Mouse (Mus musculus) left cerebral cortex, adult 18-20 months (tissue): ENCODE data around the gene Ogfod1. TPM values are rescaled to one million over a fixed set of nuclear protein-coding genes. Genes with fewer than 3 reads are reported as not detected.
A peak's percentile ranks its signal among the peaks of the same experiment; 100 is the strongest.

ENCODE experiments used
- DNase-seq, 2 experiments: peaks; one replicate each; pipeline ENCODE4 v3.0.0; 2021 to 2022; ENCODE audit warnings: low spot score in 2 of 2, mixed read lengths in 1 of 2
- long read RNA-seq, 2 experiments: library from polyadenylated mRNA; stranded (forward); transcript quantifications; one replicate each; pipeline ENCODE4 v2.0.0; 2021
- total RNA-seq, 2 experiments: library from RNA; stranded (reverse); gene quantifications; 2 replicates each; pipeline ENCODE4 v1.2.3; 2021

The Ogfod1 gene
- total RNA-seq = 100 to 1,000 TPM; 107 to 120 TPM
- long read RNA-seq, experiment 1, full-length matches to known transcripts = 52 of 86 reads
- long read RNA-seq, experiment 1, partial matches to known transcripts = 3 of 86 reads
- long read RNA-seq, experiment 1, other reads (novel, unspliced or antisense) = 31 of 86 reads
- long read RNA-seq, experiment 2, full-length matches to known transcripts = 11 of 30 reads
- long read RNA-seq, experiment 2, partial matches to known transcripts = 1 of 30 reads
- long read RNA-seq, experiment 2, other reads (novel, unspliced or antisense) = 18 of 30 reads

DNA sequence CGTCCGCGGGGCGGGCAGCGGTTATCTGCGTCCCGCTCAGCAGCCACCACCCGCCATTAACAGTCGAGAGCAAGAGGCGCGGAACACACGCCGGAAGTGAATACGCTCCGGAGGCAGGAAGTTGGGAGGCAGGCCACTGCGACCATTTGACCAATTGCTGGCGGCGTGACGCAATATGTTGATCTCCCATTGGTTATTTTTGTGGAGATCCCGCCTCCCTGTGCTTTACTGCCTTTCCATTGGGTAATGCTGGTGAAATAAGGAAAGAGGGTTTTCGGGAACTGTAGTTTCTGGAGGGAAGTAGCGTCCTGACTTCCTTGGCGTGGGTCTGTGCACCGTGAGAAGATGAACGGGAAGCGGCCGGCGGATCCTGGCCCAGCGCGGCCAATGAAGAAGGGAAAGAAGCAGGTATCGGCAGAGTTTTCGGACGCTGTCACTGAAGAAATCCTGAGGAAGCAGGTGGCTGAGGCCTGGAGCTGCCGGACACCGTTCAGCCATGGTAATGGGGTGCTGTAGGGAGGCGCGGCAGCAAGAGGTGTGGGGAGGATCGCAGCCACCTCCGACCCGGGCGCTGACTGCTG is at the start of gene Ogfod1, which contains the start of gene Nudt21:
Gene Ogfod1 (plus strand): TSS at position 255 of the 581 bp plus-strand sequence.
Gene Nudt21 (minus strand): TSS at position 88 of the 581 bp plus-strand sequence.
- DNase-seq = peak; percentile 93 to 94

- DNase-seq = no peak
These were observed 47.3 kb upstream of the Ogfod1 start for GRCm38 (mm10) chr8:93989739-93990138.

GRCm38 (mm10) chr8:93998961-93999360 is 38.0 kb upstream of the Ogfod1 start:
- no peak for DNase-seq

- no peak for DNase-seq
These were observed 32.9 kb upstream of the Ogfod1 start for GRCm38 (mm10) chr8:94004139-94004538.

GRCm38 (mm10) chr8:94009243-94009845 is 27.7 kb upstream of the Ogfod1 start:
- DNase-seq = no peak

GRCm38 (mm10) chr8:94010101-94010705 is 26.8 kb upstream of the Ogfod1 start:
- no peak for DNase-seq

GRCm38 (mm10) chr8:94011076-94012012 is 25.7 kb upstream of the Ogfod1 start:
- DNase-seq = peak in 1 of 2 experiments; percentile 18

DNA sequence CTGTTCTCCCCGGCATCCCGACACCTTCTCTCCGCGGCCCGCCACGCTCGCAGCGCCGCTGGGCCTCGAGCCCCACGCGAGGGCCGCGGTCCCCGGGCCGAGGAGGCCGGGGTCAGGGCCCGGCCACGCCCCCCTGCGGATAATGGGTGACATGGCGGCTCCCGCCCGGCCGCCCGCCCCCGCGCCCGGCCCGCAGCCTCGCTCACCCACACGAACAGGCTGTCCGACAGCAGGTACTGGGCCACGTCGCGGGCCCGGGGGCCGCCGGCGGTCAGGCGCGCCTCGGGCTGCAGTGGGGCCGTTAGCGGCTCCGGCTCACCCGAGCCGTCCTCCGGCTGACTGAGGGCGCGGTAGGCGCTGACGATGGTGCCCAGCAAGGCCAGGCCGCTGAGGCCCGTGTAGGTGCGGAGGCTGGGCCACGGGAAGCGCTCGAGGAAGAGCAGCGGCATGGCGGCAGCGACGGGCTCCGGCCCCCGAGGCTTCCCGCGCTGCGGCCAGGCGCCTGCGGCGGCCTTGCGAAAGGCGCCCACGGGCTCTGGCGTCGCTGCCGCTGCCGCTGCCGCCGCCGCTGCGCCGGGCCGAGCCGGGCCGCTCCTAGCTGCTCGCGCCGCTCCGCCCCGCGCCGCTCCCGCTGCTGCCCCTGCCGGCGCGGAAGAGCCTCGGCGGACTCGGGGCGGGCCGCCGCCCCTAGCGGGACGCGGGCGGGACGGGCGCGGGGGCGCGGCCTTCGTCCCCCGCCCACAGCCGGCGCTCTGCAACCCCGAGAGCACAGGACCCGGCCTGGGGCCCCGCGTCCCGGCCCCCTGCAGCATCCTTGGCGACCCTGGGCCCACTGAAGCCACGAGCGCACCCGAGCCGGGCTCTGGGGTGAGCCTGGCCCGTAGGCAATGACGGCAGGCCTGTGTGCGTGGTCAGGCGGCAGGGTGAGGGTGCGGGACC is 24.7 kb upstream of the Ogfod1 start, which contains the start of gene Amfr:
Gene Amfr (minus strand): TSS at position 830 of the 939 bp plus-strand sequence.
- DNase-seq = peak; percentile 43 to 57

DNA sequence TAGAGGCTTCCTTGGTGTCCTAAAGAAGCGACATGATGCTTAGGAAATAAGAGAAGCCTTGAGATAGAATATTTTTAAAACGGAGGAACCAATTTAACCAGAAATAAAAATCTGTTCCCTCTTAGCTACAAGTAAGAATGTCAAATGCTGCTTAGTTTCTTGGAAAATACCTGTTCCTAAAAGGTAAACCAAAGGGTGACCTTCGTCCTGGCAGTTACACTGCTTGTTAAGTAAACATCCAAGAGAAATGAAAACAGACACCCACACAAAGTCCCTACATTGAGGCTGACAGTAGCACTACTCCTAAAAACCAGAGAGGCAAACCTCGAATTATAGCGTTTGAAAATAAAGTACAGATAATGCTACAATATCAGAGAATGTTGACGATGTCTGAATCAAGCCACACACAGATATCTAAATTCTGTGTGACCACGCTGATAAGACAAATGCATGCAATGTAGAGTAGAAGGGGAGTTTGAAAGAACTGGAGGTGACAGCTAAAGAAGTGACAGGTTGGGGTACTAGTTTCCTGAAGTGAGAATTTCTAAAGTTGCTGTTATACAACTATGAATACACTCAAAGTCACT is 23.9 kb upstream of the Ogfod1 start:
- DNase-seq = no peak

GRCm38 (mm10) chr8:94023916-94024315 is 13.1 kb upstream of the Ogfod1 start:
- DNase-seq = no peak

- no peak for DNase-seq
These were observed 7.3 kb upstream of the Ogfod1 start for GRCm38 (mm10) chr8:94029701-94030100.

DNA sequence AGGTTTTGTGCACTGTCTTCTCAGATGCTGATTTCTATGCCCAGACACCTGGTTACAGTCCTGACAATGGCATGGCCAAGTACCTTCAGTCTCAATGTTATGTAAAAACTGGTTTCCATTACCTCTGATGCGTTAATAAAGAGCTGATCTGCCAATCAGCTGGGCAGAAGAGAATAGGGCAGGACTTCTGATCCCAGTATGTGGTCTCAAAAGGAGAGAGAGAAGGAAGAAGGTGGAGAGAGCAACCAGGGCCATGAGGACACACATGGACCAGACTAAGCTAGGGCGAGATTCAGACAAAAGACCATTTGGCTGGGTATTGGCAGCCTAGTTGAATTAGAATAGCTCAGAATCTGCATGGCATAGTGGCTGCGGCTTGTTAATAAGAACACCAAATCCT is 3.4 kb upstream of the Ogfod1 start:
- no peak for DNase-seq

DNA sequence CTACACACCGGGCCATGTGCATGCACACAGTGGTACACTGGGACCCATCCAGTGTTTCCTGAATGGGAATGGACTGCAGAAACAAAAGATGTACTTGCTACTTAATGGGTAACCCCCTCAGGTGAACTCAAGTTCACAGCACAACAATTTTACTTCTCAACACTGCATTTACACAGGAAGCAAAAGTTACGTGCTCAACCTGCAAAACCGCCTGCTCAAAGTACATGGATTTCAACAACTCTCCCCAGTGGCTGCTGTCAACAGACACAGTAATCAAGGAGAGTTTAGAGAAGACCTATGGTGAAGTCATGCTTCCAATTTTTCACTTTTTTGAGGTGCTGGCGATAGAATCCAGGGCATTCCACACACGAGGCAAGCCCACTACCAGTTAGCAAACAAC is 1.8 kb upstream of the Ogfod1 start:
- no peak for DNase-seq

- DNase-seq = peak; percentile 37 to 65
These were observed 457 bp upstream of the Ogfod1 start for GRCm38 (mm10) chr8:94036541-94036940.

- DNase-seq = no peak
These were observed 808 bp downstream of the Ogfod1 start for GRCm38 (mm10) chr8:94037806-94038205.

DNA sequence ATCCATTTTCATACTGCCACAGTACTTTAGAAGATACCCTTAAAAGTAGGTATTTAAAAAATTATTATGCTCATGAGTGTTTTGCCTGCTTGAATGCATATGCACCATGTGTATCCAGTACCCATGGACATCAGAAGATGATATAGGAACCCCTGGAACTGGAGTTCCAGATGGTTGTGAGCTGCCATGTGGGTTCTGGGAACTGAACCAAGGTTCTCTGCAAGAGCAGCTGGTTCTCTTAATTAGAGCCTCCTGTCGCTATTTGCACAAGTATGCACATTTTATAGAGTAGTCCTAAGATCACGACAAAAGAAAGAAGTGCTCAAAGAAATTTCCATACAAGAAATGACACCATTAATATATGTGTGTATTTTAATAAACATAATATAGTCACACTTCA is 10.8 kb downstream of the Ogfod1 start:
- DNase-seq = no peak

GRCm38 (mm10) chr8:94052696-94053095 is 15.7 kb downstream of the Ogfod1 start:
- DNase-seq = no peak

DNA sequence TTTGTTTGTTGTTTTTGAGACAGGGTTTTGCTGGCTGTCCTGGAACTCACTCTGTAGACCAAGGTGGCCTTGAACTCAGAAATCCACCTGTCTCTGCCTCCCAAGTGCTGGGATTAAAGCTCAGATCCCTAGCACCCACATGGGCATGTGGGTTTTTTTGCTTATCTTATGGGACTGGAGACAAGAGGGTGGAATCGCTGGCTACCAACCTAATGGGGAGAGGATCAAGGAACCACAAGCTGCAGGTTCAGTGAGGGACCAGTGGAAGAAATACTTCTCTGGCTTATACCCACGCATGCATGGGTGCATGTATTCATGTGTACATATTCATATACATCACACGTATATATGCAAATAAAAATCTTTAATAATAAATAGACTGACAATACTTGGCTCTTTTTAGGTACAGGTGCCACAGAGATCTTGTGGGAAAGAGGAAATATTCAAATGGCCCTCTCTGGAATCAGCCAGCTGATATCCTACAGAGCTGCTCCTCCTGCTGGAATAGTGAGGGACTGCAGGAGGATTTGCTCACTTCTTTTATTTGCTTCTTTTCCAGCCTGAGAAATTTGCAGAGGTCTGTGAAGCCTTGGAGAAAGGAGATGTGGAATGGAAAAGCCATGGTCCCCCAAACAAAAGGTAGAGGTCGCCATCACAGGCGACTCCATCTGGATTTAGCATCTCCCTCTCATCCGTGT is 20.3 kb downstream of the Ogfod1 start:
- DNase-seq = peak; percentile 26 to 65
